Mouse (Mus musculus): ENCODE measurements around the gene Htr1a. TPM values are rescaled to one million over a fixed set of nuclear protein-coding genes. Genes with fewer than 3 reads are reported as not detected.

Htr1a gene
- polyA plus RNA-seq, 1 experiment from 2014 or later = 3.2 TPM

Other genes starting within 250 kb of the Htr1a start
- gene Rnf180, start 148.8 kb upstream of the Htr1a start, polyA plus RNA-seq (2015; fragmentation: Nextera tagmentation; extraction: Ambion mirVana) = 34.3 and 35.6 TPM in 2 replicates

All from midbrain, embryonic 15.5 days (tissue).